Mouse (Mus musculus) spleen, postnatal 10 days (tissue): Measurements from ENCODE around the gene Rap1a.

ENCODE experiments used
- DNase-seq, 2 experiments: peaks; one replicate each; pipeline ENCODE4 v3.0.0; 2021 to 2022; ENCODE audit warnings: low spot score in 2 of 2

Gene Rap1a

DNA sequence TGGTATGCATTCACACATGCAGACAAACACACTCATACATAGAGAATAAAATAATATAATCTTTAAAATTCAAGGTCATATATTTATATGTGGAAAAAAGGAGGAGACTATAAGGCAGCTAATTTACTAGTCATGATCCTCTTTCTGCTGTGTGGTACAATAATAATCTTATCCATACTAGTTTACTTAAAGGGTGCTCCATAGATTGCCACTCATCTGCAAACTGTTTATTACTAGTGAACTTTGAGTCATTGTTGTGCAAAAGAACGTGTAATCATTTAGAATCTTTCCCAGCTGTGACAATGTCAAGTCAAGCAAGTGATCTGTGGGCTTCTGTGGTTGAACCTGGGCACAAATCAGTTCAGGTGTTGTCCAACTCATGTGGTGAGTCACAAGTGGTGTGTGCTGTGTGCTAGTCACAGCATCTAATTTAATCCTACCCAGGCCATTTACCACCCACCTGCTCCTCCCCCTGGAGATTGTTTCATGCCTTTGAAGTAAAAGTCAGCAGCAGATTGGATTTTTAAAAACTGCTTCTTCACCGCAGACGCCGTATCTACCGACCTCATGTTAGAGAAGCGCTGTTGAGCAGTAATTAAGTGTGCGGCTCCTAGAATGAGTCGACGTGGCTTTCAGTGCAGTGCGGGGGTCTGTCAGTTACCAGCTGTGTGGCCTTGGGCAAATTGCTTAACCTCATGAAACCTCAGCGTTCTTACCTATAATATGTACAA is 5.5 kb upstream of the Rap1a start:
- no peak for DNase-seq

DNA sequence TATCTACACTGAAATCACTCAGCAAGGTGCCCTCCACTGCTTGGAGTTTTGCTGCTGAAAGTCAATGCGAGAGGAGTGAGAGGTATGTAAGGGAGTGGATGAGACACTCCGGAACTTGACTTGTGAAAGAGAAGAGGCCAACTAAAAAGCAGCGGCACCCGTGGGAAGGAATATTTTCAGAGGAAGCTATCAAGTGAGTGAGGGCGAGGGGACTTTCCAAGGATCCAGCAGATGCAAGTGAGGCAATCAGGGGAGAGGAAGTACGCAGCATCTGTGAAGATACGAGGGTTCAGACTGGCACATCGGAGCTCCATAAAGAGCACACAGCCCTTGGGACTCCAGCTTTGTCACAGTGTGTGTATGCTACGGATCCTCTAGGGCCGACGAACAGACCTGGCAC is 2.5 kb upstream of the Rap1a start:
- no peak for DNase-seq

- peak; percentile 68 to 84 for DNase-seq
These were observed 403 bp downstream of the Rap1a start for GRCm38 (mm10) chr3:105800675-105801190.

GRCm38 (mm10) chr3:105800156-105800674 is 921 bp downstream of the Rap1a start:
- no peak for DNase-seq

GRCm38 (mm10) chr3:105799375-105799774 is 1.8 kb downstream of the Rap1a start:
- DNase-seq: no peak

DNA sequence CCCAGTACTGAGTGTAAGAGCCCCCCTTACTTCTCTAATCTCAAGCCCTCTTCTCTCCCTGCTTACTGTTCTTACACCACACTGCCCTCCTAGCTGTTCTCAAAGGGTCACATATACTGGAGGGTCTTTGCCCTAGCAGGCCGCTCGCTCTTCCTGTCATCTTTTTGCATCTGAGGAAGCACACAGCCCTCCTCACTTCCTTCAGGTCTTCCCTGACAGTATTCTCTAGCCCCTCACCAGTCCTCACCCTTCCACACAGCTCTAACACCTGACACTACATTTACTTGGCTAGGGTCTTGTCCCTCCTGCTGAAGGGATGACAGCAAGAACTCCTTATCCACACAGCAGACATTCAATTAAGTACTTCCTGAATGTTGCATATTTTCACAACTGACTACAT is 2.4 kb downstream of the Rap1a start:
- no peak for DNase-seq

DNA sequence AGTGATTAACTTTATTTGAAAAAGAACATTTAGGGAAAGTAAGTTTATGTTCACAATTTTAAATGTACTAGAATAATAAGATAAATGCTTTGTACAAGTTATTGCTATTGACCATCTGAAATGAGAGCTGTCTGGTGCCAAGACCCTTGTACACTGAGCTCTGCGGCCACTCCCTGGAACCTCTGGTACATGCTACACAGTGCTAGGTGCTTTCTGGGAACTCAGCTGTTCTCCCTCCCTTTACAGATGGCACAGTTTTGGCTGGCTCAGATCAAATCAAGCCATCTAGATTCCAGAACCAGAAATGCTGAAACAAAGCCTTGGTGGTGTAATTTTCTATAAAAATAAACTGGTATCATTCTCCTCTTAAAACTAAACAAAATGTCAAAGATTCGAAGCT is 3.7 kb downstream of the Rap1a start:
- DNase-seq: no peak

DNA sequence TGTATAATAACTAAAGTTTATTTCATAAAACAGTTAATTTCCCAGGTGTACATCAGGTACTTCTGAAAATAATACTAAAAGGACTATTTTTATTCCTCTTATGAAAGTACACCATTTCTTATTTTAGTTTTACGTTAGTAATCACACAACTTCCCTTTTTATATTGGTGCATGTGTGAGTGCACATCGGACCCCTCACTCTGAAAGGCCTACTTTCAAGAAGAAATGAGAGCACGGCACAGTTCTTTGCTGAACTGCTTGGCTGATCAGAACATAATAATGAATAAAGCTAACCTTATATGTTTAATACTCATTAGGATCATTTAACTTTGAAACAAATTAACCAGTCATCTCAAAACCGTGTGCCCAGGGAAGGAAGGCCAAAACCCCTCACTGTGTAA is 4.4 kb downstream of the Rap1a start:
- no peak for DNase-seq

- no peak for DNase-seq
These were observed 6.8 kb downstream of the Rap1a start for GRCm38 (mm10) chr3:105794309-105794708.

- no peak for DNase-seq
These were observed 8.8 kb downstream of the Rap1a start for GRCm38 (mm10) chr3:105792309-105792708.

GRCm38 (mm10) chr3:105791129-105791528 is 10.0 kb downstream of the Rap1a start:
- DNase-seq: no peak

GRCm38 (mm10) chr3:105790338-105790737 is 10.8 kb downstream of the Rap1a start:
- DNase-seq: no peak

DNA sequence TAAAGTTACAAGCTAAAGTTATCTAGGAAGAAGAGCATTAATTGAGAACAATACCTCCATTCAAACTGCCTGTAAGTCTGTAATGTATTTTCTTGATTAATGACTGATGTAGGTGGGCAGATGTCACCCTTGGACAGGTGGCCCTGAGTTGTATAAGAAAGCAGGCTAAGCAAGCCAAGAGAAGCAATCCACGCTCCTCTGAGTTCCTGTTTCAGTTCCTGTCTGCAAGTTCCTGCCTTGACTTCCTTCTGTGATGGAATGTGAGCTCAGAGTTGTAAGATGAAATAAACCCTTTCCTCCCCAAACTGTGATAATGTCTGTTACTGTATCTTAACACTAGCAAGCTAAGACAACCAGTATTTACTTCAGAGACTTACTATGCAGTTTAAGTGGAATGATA is 11.4 kb downstream of the Rap1a start:
- no peak for DNase-seq

- DNase-seq: no peak
These were observed 13.8 kb downstream of the Rap1a start for GRCm38 (mm10) chr3:105787328-105787727.

- no peak for DNase-seq
These were observed 15.3 kb downstream of the Rap1a start for GRCm38 (mm10) chr3:105785865-105786264.

DNA sequence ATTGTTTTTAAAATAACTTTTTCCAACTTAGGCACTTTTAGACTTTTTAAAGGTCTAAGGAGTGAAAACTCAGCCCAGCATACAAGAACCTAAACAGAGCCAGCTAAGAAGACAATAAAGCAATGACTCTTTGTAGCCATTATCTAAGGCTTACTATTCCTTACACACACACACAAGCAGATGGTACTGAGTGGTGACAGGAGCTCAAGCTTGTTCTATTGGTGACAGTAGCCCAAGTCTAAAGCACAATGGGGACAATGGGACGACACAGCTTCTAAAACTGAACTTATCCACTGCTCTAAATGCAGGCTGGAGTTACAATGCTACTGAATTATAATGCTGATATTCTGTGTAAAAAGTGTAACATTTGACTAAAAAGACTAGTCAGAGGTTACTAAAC is 17.3 kb downstream of the Rap1a start:
- DNase-seq: no peak

- DNase-seq: no peak
These were observed 18.7 kb downstream of the Rap1a start for GRCm38 (mm10) chr3:105782406-105782805.

GRCm38 (mm10) chr3:105777997-105778396 is 23.1 kb downstream of the Rap1a start:
- no peak for DNase-seq

- no peak for DNase-seq
These were observed 26.6 kb downstream of the Rap1a start for GRCm38 (mm10) chr3:105774496-105774895.

DNA sequence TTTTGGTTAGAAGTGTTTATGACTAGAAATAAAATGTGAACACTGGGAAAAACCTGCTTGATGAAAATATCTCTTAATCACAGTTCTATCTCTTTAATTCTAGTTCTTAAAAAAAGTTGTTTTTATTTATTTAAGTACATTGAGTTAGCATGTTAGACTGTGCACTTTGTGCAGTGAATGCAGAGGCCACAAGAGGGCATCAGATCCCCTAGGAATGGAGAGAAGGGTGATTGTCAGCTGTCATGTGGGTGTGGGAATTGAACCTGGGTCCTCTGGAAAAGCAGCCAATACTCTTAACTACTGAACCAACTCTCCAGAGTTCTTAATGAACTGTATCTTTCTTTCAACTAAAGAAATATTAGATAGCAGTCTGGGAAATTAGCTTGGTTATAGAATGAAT is 29.6 kb downstream of the Rap1a start:
- peak; percentile 50 to 71 for DNase-seq

GRCm38 (mm10) chr3:105770836-105771235 is 30.3 kb downstream of the Rap1a start:
- no peak for DNase-seq

DNA sequence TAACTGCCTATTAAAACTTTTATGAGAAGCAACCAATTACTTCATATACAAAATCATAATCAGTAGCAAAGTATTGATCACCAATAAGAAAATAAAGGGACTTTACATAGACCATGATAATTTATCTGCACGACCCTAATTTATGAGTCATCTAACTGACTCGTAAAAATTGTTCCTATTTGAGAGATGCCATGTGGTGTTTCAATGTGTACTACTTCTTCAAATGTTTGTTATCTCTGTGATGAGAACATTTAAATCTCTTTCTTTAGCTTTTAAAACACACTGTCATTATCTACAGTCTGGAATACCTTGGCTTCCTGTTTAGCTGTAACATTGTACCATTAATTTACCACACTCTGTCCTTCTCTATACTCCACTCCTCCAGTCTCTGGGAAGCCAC is 31.8 kb downstream of the Rap1a start:
- DNase-seq: no peak

GRCm38 (mm10) chr3:105768529-105768928 is 32.6 kb downstream of the Rap1a start:
- peak in 1 of 2 experiments; percentile 27 for DNase-seq
